Mouse (Mus musculus) gastrocnemius, postnatal 14 days (tissue): ENCODE data around the gene Fpr-rs4. TPM values are rescaled to one million over a fixed set of nuclear protein-coding genes. Genes with fewer than 3 reads are reported as not detected.
"Not testable (repeated sequence)": the region's sequence is repeated elsewhere in the genome, so short reads cannot be mapped to it uniquely, and the experiment has no call there.

Experiments used
- DNase-seq: peaks from one replicate; pipeline ENCODE4 v3.0.0; 2021; ENCODE audit warnings: mixed read lengths
- intact Hi-C: fragments of 180-260 bp; cut with DNase I; formaldehyde crosslinking; loops from one replicate; pipeline ENCODE4 v1.15.1; 2025; ENCODE audit warnings: low total_unique reads
- long read RNA-seq, 2 experiments: library from polyadenylated mRNA; stranded (forward); transcript quantifications; one replicate each; pipeline ENCODE4 v2.0.0; 2021
- total RNA-seq, 2 experiments: library from RNA; stranded (reverse); gene quantifications; 2 replicates each; pipeline ENCODE4 v1.2.3; 2021

Fpr-rs4 gene
- not detected for total RNA-seq
- long read RNA-seq, experiment 1 = 0 reads
- long read RNA-seq, experiment 2 = 0 reads

GRCm38 (mm10) chr17:18021433-18021832 is at the start of gene Fpr-rs4:
Fpr-rs4 (plus strand) TSS chr17:18021733.
- DNase-seq = no peak
- intact Hi-C loops = no loop called here

- no peak for DNase-seq
- intact Hi-C loops = no loop called here
Measured at GRCm38 (mm10) chr17:17973443-17973842, 48.1 kb upstream of the Fpr-rs4 start.

GRCm38 (mm10) chr17:17981232-17981631 is 40.3 kb upstream of the Fpr-rs4 start:
- intact Hi-C loops, DNase-seq: not testable (repeated sequence)

- intact Hi-C loops = no loop called here
- no peak for DNase-seq
Measured at GRCm38 (mm10) chr17:18004752-18005151, 16.8 kb upstream of the Fpr-rs4 start.

DNA sequence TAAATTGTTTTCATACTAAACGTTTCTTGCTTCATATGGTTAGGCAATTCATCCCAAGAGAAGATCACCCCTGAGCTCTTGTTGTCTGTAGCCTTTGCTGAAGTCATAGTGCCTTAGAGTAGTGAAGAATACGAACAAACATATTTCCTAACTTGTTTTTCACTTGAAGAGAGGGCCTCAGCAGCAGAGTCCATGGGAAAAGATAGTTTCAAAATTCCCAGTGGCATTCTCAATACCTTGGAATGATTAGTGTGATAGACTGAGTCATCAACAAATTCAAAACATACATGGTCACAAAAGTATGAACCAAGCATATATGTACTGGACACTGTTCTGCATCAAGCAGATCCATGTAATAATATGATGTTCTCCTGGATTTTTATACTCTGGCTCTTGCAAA is 27.6 kb downstream of the Fpr-rs4 start, which contains the start of gene Vmn2r124:
TSS of gene Vmn2r124 (plus strand) at position 301 of the 400 bp plus-strand sequence.
- intact Hi-C loops = no loop called here
- no peak for DNase-seq

Other genes with a start within 250 kb of the Fpr-rs4 start
- 1 to 10 TPM; 6.8 to 9.1 TPM for gene Spaca6, start 194.6 kb upstream of the Fpr-rs4 start, total RNA-seq
- gene Has1, start 166.5 kb upstream of the Fpr-rs4 start, total RNA-seq = under 1 TPM in 1 of 2 experiments, not detected in 1; 0.09 TPM
- not detected for gene Fpr1, start 137.8 kb upstream of the Fpr-rs4 start, total RNA-seq
- gene Fpr2, start 133.9 kb upstream of the Fpr-rs4 start, total RNA-seq = not detected
- gene Fpr3, start 133.9 kb upstream of the Fpr-rs4 start, total RNA-seq = not detected
- not detected for gene Vmn2r124, start 27.7 kb downstream of the Fpr-rs4 start, total RNA-seq
- gene Vmn2r91, start 63.3 kb downstream of the Fpr-rs4 start, total RNA-seq = not detected
- not detected for gene Vmn2r92, start 130.2 kb downstream of the Fpr-rs4 start, total RNA-seq